Mouse (Mus musculus): ENCODE results near the gene Sox10. TPM values are rescaled to one million over a fixed set of nuclear protein-coding genes. Genes with fewer than 3 reads are reported as not detected.
A peak's percentile ranks its signal among the peaks of the same experiment; 100 is the strongest.

Gene Sox10
- polyA plus RNA-seq, 1 experiment: not detected

- Histone ChIP-seq H3ac (ENCODE audit: control insufficient read depth, insufficient read length) (no peak overlapping the region), H3K79me2 (ENCODE audit: control insufficient read depth, insufficient read depth) (no peaks in the 10 kb centered on the region), H3K4me3 (no peak overlapping the region), H3K27me3 (ENCODE audit: control insufficient read depth, insufficient read depth, insufficient read length) (no peaks in the 10 kb centered on the region), H3K36me3 (ENCODE audit: control insufficient read depth, insufficient read depth) (peaks cover 46% of the 10 kb centered on the region), H3K4me2 (ENCODE audit: low read depth) (no peak overlapping the region)
- TF ChIP-seq TCF3 (IDR thresholded peaks at IDR 0.05; ENCODE audit: insufficient read length, low read depth): no peak
- no peak for TF ChIP-seq E2F4 (IDR thresholded peaks at IDR 0.05; ENCODE audit: insufficient read depth)
- TF ChIP-seq USF1 (IDR thresholded peaks at IDR 0.05; ENCODE audit: low read depth): no peak
- no peak for TF ChIP-seq SRF (IDR thresholded peaks at IDR 0.05; ENCODE audit: control insufficient read depth, insufficient read length, low read depth)
- no peak for TF ChIP-seq POLR2AphosphoS2 (IDR thresholded peaks at IDR 0.05; ENCODE audit: insufficient read length, low read depth)
- no peak for TF ChIP-seq MAX (IDR thresholded peaks at IDR 0.05; ENCODE audit: low read depth)
- TF ChIP-seq TCF12 (IDR thresholded peaks at IDR 0.05; ENCODE audit: insufficient read depth, poor library complexity, severe bottlenecking): no peak
- TF ChIP-seq CEBPB (IDR thresholded peaks at IDR 0.05; ENCODE audit: insufficient read depth, poor library complexity, severe bottlenecking): no peak
- no peak for TF ChIP-seq REST (IDR thresholded peaks at IDR 0.05; ENCODE audit: insufficient read depth, insufficient read length)
- TF ChIP-seq POLR2A (IDR thresholded peaks at IDR 0.05; ENCODE audit: insufficient read length, low read depth): no peak
- TF ChIP-seq MYOD1 (IDR thresholded peaks at IDR 0.05; ENCODE audit: control insufficient read depth in 1 of 3, insufficient read length in 2 of 3, low read depth in 2 of 3): no peak
- TF ChIP-seq MYOG (IDR thresholded peaks at IDR 0.05; ENCODE audit: control insufficient read depth in 1 of 3, insufficient read depth in 1 of 3, insufficient read length in 2 of 3, low read depth in 2 of 3): no peak
Measured at GRCm38 (mm10) chr15:79119491-79119890, 45.5 kb downstream of the Sox10 start.

- peaks cover 41% of the 10 kb centered on the region for H3K36me3 ChIP-seq (ENCODE audit: control insufficient read depth, insufficient read depth)
- no peak overlapping the region for H3K4me2 ChIP-seq (ENCODE audit: low read depth)
- H3ac ChIP-seq (ENCODE audit: control insufficient read depth, insufficient read length): no peak overlapping the region
- TF ChIP-seq MYOD1 (IDR thresholded peaks at IDR 0.05; ENCODE audit: control insufficient read depth in 1 of 3, insufficient read length in 2 of 3, low read depth in 2 of 3): no peak
- TF ChIP-seq E2F4 (IDR thresholded peaks at IDR 0.05; ENCODE audit: insufficient read depth): no peak
- no peak for TF ChIP-seq SRF (IDR thresholded peaks at IDR 0.05; ENCODE audit: control insufficient read depth, insufficient read length, low read depth)
- no peak for TF ChIP-seq POLR2AphosphoS2 (IDR thresholded peaks at IDR 0.05; ENCODE audit: insufficient read length, low read depth)
- TF ChIP-seq POLR2A (IDR thresholded peaks at IDR 0.05; ENCODE audit: insufficient read length, low read depth): no peak
- no peak for TF ChIP-seq REST (IDR thresholded peaks at IDR 0.05; ENCODE audit: insufficient read depth, insufficient read length)
- H3K27me3 ChIP-seq (ENCODE audit: control insufficient read depth, insufficient read depth, insufficient read length): no peaks in the 10 kb centered on the region
- peaks cover 9% of the 10 kb centered on the region for H3K79me2 ChIP-seq (ENCODE audit: control insufficient read depth, insufficient read depth)
- no peak overlapping the region for H3K4me3 ChIP-seq
Measured at GRCm38 (mm10) chr15:79115276-79115675, 49.8 kb downstream of the Sox10 start.

GRCm38 (mm10) chr15:79111774-79112173, 53.3 kb downstream of the Sox10 start:
- Histone ChIP-seq H3ac (ENCODE audit: control insufficient read depth, insufficient read length) (no peak overlapping the region), H3K79me2 (ENCODE audit: control insufficient read depth, insufficient read depth) (peaks cover 19% of the 10 kb centered on the region), H3K4me3 (no peak overlapping the region), H3K4me2 (ENCODE audit: low read depth) (no peak overlapping the region), H3K36me3 (ENCODE audit: control insufficient read depth, insufficient read depth) (peaks cover 21% of the 10 kb centered on the region), H3K27me3 (ENCODE audit: control insufficient read depth, insufficient read depth, insufficient read length) (no peaks in the 10 kb centered on the region)
- TF ChIP-seq REST (IDR thresholded peaks at IDR 0.05; ENCODE audit: insufficient read depth, insufficient read length): no peak
- no peak for TF ChIP-seq MYOG (IDR thresholded peaks at IDR 0.05; ENCODE audit: control insufficient read depth in 1 of 3, insufficient read depth in 1 of 3, insufficient read length in 2 of 3, low read depth in 2 of 3)
- TF ChIP-seq TCF3 (IDR thresholded peaks at IDR 0.05; ENCODE audit: insufficient read length, low read depth): no peak
- no peak for TF ChIP-seq MAX (IDR thresholded peaks at IDR 0.05; ENCODE audit: low read depth)
- TF ChIP-seq MYOD1 (IDR thresholded peaks at IDR 0.05; ENCODE audit: control insufficient read depth in 1 of 3, insufficient read length in 2 of 3, low read depth in 2 of 3): no peak
- no peak for TF ChIP-seq E2F4 (IDR thresholded peaks at IDR 0.05; ENCODE audit: insufficient read depth)
- no peak for TF ChIP-seq CEBPB (IDR thresholded peaks at IDR 0.05; ENCODE audit: insufficient read depth, poor library complexity, severe bottlenecking)
- TF ChIP-seq SRF (IDR thresholded peaks at IDR 0.05; ENCODE audit: control insufficient read depth, insufficient read length, low read depth): no peak
- TF ChIP-seq POLR2A (IDR thresholded peaks at IDR 0.05; ENCODE audit: insufficient read length, low read depth): no peak
- no peak for TF ChIP-seq USF1 (IDR thresholded peaks at IDR 0.05; ENCODE audit: low read depth)
- no peak for TF ChIP-seq POLR2AphosphoS2 (IDR thresholded peaks at IDR 0.05; ENCODE audit: insufficient read length, low read depth)
- no peak for TF ChIP-seq TCF12 (IDR thresholded peaks at IDR 0.05; ENCODE audit: insufficient read depth, poor library complexity, severe bottlenecking)

- H3K4me3 ChIP-seq: peak overlapping the region; percentile 49
- H3K79me2 ChIP-seq (ENCODE audit: control insufficient read depth, insufficient read depth): peaks cover 19% of the 10 kb centered on the region
- no peak overlapping the region for H3ac ChIP-seq (ENCODE audit: control insufficient read depth, insufficient read length)
- H3K36me3 ChIP-seq (ENCODE audit: control insufficient read depth, insufficient read depth): peaks cover 11% of the 10 kb centered on the region
- H3K27me3 ChIP-seq (ENCODE audit: control insufficient read depth, insufficient read depth, insufficient read length): no peaks in the 10 kb centered on the region
- TF ChIP-seq CEBPB (IDR thresholded peaks at IDR 0.05; ENCODE audit: insufficient read depth, poor library complexity, severe bottlenecking) (0 out of 2 replicates have a peak, but pooled peaks have one; percentile 43), MYOD1 (IDR thresholded peaks at IDR 0.05; ENCODE audit: control insufficient read depth in 1 of 3, insufficient read length in 2 of 3, low read depth in 2 of 3) (no peak)
- peak overlapping the region; percentile 87 for H3K4me2 ChIP-seq (ENCODE audit: low read depth)
Measured at GRCm38 (mm10) chr15:79110528-79110927, 54.5 kb downstream of the Sox10 start.

GRCm38 (mm10) chr15:79110031-79110430, 55.0 kb downstream of the Sox10 start:
- TF ChIP-seq MYOG (IDR thresholded peaks at IDR 0.05; ENCODE audit: control insufficient read depth in 1 of 3, insufficient read depth in 1 of 3, insufficient read length in 2 of 3, low read depth in 2 of 3) (no peak), CEBPB (IDR thresholded peaks at IDR 0.05; ENCODE audit: insufficient read depth, poor library complexity, severe bottlenecking) (no peak), POLR2AphosphoS2 (IDR thresholded peaks at IDR 0.05; ENCODE audit: insufficient read length, low read depth) (no peak), USF1 (IDR thresholded peaks at IDR 0.05; ENCODE audit: low read depth) (no peak), TCF12 (IDR thresholded peaks at IDR 0.05; ENCODE audit: insufficient read depth, poor library complexity, severe bottlenecking) (no peak), TCF3 (IDR thresholded peaks at IDR 0.05; ENCODE audit: insufficient read length, low read depth) (no peak), REST (IDR thresholded peaks at IDR 0.05; ENCODE audit: insufficient read depth, insufficient read length) (no peak), POLR2A (IDR thresholded peaks at IDR 0.05; ENCODE audit: insufficient read length, low read depth) (no peak), MAX (IDR thresholded peaks at IDR 0.05; ENCODE audit: low read depth) (no peak), E2F4 (IDR thresholded peaks at IDR 0.05; ENCODE audit: insufficient read depth) (no peak), MYOD1 (IDR thresholded peaks at IDR 0.05; ENCODE audit: control insufficient read depth in 1 of 3, insufficient read length in 2 of 3, low read depth in 2 of 3) (no peak), SRF (IDR thresholded peaks at IDR 0.05; ENCODE audit: control insufficient read depth, insufficient read length, low read depth) (no peak)
- peak overlapping the region; percentile 33 for H3ac ChIP-seq (ENCODE audit: control insufficient read depth, insufficient read length)
- peak overlapping the region; percentile 87 for H3K4me2 ChIP-seq (ENCODE audit: low read depth)
- H3K36me3 ChIP-seq (ENCODE audit: control insufficient read depth, insufficient read depth): peaks cover 6% of the 10 kb centered on the region
- peak overlapping the region; percentile 49 for H3K4me3 ChIP-seq
- H3K27me3 ChIP-seq (ENCODE audit: control insufficient read depth, insufficient read depth, insufficient read length): no peaks in the 10 kb centered on the region
- peaks cover 19% of the 10 kb centered on the region for H3K79me2 ChIP-seq (ENCODE audit: control insufficient read depth, insufficient read depth)

Measured in myocyte (in vitro differentiated cells).